ENCODE assay signal across 8 mouse cellular contexts in the genomic region with DNA sequence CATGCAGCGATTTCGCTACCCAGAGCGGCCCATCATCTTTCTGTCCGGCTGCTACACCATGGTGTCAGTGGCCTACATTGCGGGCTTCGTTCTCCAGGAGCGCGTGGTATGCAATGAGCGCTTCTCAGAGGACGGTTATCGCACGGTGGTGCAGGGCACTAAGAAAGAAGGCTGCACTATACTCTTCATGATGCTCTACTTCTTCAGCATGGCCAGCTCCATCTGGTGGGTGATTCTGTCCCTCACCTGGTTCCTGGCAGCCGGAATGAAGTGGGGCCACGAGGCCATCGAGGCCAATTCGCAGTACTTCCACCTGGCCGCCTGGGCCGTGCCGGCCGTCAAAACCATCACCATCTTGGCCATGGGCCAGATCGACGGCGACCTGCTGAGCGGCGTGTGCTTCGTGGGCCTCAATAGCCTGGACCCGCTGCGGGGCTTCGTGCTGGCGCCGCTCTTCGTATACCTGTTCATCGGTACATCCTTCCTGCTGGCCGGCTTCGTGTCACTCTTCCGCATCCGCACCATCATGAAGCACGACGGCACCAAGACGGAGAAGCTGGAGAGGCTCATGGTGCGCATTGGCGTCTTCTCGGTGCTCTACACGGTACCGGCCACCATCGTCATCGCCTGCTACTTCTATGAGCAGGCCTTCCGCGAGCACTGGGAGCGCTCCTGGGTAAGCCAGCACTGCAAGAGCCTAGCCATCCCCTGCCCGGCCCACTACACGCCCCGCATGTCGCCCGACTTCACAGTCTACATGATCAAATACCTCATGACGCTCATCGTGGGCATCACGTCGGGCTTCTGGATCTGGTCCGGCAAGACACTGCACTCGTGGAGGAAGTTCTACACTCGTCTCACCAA. TPM values are rescaled to one million over a fixed set of nuclear protein-coding genes. Genes with fewer than 3 reads are reported as not detected.
DNase-seq lines count a peak whose midpoint lies in the region; ATAC-seq and TF ChIP-seq lines count a peak whose summit lies in the region.

No protein-coding gene starts in this region.

- WGBS in kidney, embryonic 14.5 days: under 1% methylated on average over 62 of the region's 62 CpGs
- 2% methylated on average over 62 of the region's 62 CpGs for WGBS in heart, embryonic 16.5 days
- under 1% methylated on average over 62 of the region's 62 CpGs for WGBS in limb, embryonic 15.5 days
- under 1% methylated on average over 62 of the region's 62 CpGs for WGBS in neural tube, embryonic 12.5 days

- H3K27me3 ChIP-seq in kidney, embryonic 14.5 days (ENCODE audit: control insufficient read depth, insufficient read depth, low read length): peaks cover 8% of the 10 kb centered on the region; the same call in 1 of the 2 replicates
- H3K27me3 ChIP-seq in heart, embryonic 16.5 days (ENCODE audit: control insufficient read depth, insufficient read depth, low read length): no peaks in the 10 kb centered on the region
- no peaks in the 10 kb centered on the region for H3K27me3 ChIP-seq in limb, embryonic 15.5 days
- no peaks in the 10 kb centered on the region for H3K27me3 ChIP-seq in neural tube, embryonic 12.5 days (replicated peaks)

- no peak for DNase-seq in kidney, adult 11 months
- no peak for DNase-seq in frontal cortex, adult 2 months (ENCODE audit: extremely low spot score in 1 of 2, low spot score in 1 of 2)

- peak overlapping the region; percentile 90 for H3K4me3 ChIP-seq in kidney, embryonic 14.5 days (ENCODE audit: low read length)
- peak overlapping the region; percentile 64 for H3K4me3 ChIP-seq in cortical plate, adult 2 months (ENCODE audit: insufficient read depth, low read length)
- peak overlapping the region; percentile 62 for H3K4me3 ChIP-seq in heart, embryonic 16.5 days (ENCODE audit: low read length)
- H3K4me3 ChIP-seq in limb, embryonic 15.5 days: peak overlapping the region; percentile 84
- peak overlapping the region; percentile 90 for H3K4me3 ChIP-seq in neural tube, embryonic 12.5 days

- ATAC-seq in kidney, embryonic 14.5 days (ENCODE audit: low FRiP score, low TSS enrichment): no peak
- no peak for ATAC-seq in heart, embryonic 16.5 days (replicated peaks; ENCODE audit: extremely low read depth, insufficient read depth, low FRiP score)
- no peak for ATAC-seq in limb, embryonic 15.5 days (ENCODE audit: insufficient number of reproducible peaks, low FRiP score, low TSS enrichment, low read depth)
- no peak for ATAC-seq in neural tube, embryonic 12.5 days (ENCODE audit: low FRiP score, low read depth)
- no peak for ATAC-seq in activated CD4-positive, CD25-positive, alpha-beta regulatory T cell, adult 4 months

- no peak for TF ChIP-seq POLR2A in cortical plate, adult 2 months (IDR thresholded peaks at IDR 0.05; ENCODE audit: extremely low read depth, insufficient read depth, low read length)

- H3K27ac ChIP-seq in kidney, embryonic 14.5 days (ENCODE audit: low read depth, low read length): peak overlapping the region; percentile 99
- H3K27ac ChIP-seq in cortical plate, adult 2 months (ENCODE audit: insufficient read depth, low read length): no peak overlapping the region
- H3K27ac ChIP-seq in heart, embryonic 16.5 days (ENCODE audit: low read length): peak overlapping the region; percentile 94
- H3K27ac ChIP-seq in limb, embryonic 15.5 days: peak overlapping the region; percentile 99
- peak overlapping the region; percentile 96; the same call in 1 of the 2 replicates for H3K27ac ChIP-seq in neural tube, embryonic 12.5 days

- H3K36me3 ChIP-seq in kidney, embryonic 14.5 days (ENCODE audit: control insufficient read depth, insufficient read depth, low read length): no peaks in the 10 kb centered on the region; the same call in 1 of the 2 replicates
- H3K36me3 ChIP-seq in heart, embryonic 16.5 days (ENCODE audit: control insufficient read depth, insufficient read depth): no peaks in the 10 kb centered on the region
- no peaks in the 10 kb centered on the region for H3K36me3 ChIP-seq in limb, embryonic 15.5 days
- no peaks in the 10 kb centered on the region for H3K36me3 ChIP-seq in neural tube, embryonic 12.5 days

- no peaks in the 10 kb centered on the region for H3K9me3 ChIP-seq in kidney, embryonic 14.5 days (ENCODE audit: control insufficient read depth, low read length)
- H3K9me3 ChIP-seq in heart, embryonic 16.5 days (replicated peaks; ENCODE audit: control insufficient read depth, low read length): no peaks in the 10 kb centered on the region
- H3K9me3 ChIP-seq in limb, embryonic 15.5 days: no peaks in the 10 kb centered on the region
- no peaks in the 10 kb centered on the region for H3K9me3 ChIP-seq in neural tube, embryonic 12.5 days

- H3K4me2 ChIP-seq in kidney, embryonic 14.5 days (replicated peaks; ENCODE audit: low read depth, low read length): peak overlapping the region; percentile 71
- H3K4me2 ChIP-seq in heart, embryonic 16.5 days (ENCODE audit: low read depth, low read length): peak overlapping the region; percentile 78
- peak overlapping the region; percentile 63 for H3K4me2 ChIP-seq in limb, embryonic 15.5 days
- peak overlapping the region; percentile 88 for H3K4me2 ChIP-seq in neural tube, embryonic 12.5 days (replicated peaks)

- peak overlapping the region; percentile 96 for H3K9ac ChIP-seq in kidney, embryonic 14.5 days (ENCODE audit: low read depth, low read length)
- H3K9ac ChIP-seq in heart, embryonic 16.5 days (ENCODE audit: low read length): peak overlapping the region; percentile 80
- peak overlapping the region; percentile 94 for H3K9ac ChIP-seq in limb, embryonic 15.5 days
- peak overlapping the region; percentile 97 for H3K9ac ChIP-seq in neural tube, embryonic 12.5 days

- H3K4me1 ChIP-seq in kidney, embryonic 14.5 days (ENCODE audit: control insufficient read depth, insufficient read depth, low read length): peaks cover 38% of the 10 kb centered on the region
- H3K4me1 ChIP-seq in cortical plate, adult 2 months (ENCODE audit: control insufficient read depth, insufficient read depth, low read length): no peaks in the 10 kb centered on the region
- H3K4me1 ChIP-seq in heart, embryonic 16.5 days (ENCODE audit: control insufficient read depth, insufficient read depth, low read length): peaks cover 23% of the 10 kb centered on the region
- peaks cover 39% of the 10 kb centered on the region for H3K4me1 ChIP-seq in limb, embryonic 15.5 days
- peaks cover 48% of the 10 kb centered on the region for H3K4me1 ChIP-seq in neural tube, embryonic 12.5 days

- TF ChIP-seq CTCF in cortical plate, adult 2 months (IDR thresholded peaks at IDR 0.05; ENCODE audit: extremely low read depth, insufficient read depth, low read length): no peak

RNA-seq across cellular contexts. Expression of a gene that starts 1.6 kb away (rescaled TPM):
- 41.7 and 49.7 TPM in 2 replicates for polyA plus RNA-seq in kidney, embryonic 14.5 days (2014; fragmentation: Nextera tagmentation; extraction: Ambion mirVana)
- 11.4 and 11.8 TPM in 2 replicates for polyA plus RNA-seq in cortical plate, adult 2 months (2012; rRNA removed)
- 12.4 and 15.6 TPM in 2 replicates for polyA plus RNA-seq in heart, embryonic 16.5 days (2015; fragmentation: Nextera tagmentation; extraction: Ambion mirVana)
- polyA plus RNA-seq in limb, embryonic 15.5 days (2015; fragmentation: Nextera tagmentation; extraction: Ambion mirVana): 41.0 and 48.5 TPM in 2 replicates
- polyA plus RNA-seq in neural tube, embryonic 12.5 days (2016; fragmentation: Nextera tagmentation; extraction: Ambion mirVana): 38.2 and 44.0 TPM in 2 replicates
- polyA plus RNA-seq in frontal cortex, adult 2 months (2012; rRNA removed): 12.1 and 13.3 TPM in 2 replicates
- polyA plus RNA-seq in activated CD4-positive, CD25-positive, alpha-beta regulatory T cell, adult 4 months (2017; shearing (Covaris generic)): not detected

RNA-seq across cellular contexts. Expression of a gene that starts 26.5 kb away (rescaled TPM):
- 5.7 and 8.3 TPM in 2 replicates for polyA plus RNA-seq in kidney, embryonic 14.5 days (2014; fragmentation: Nextera tagmentation; extraction: Ambion mirVana)
- 8.0 and 8.2 TPM in 2 replicates for polyA plus RNA-seq in cortical plate, adult 2 months (2012; rRNA removed)
- 9.5 and 13.6 TPM in 2 replicates for polyA plus RNA-seq in heart, embryonic 16.5 days (2015; fragmentation: Nextera tagmentation; extraction: Ambion mirVana)
- 10.7 and 11.3 TPM in 2 replicates for polyA plus RNA-seq in limb, embryonic 15.5 days (2015; fragmentation: Nextera tagmentation; extraction: Ambion mirVana)
- 5.7 and 7.3 TPM in 2 replicates for polyA plus RNA-seq in neural tube, embryonic 12.5 days (2016; fragmentation: Nextera tagmentation; extraction: Ambion mirVana)
- 6.2 and 6.6 TPM in 2 replicates for polyA plus RNA-seq in frontal cortex, adult 2 months (2012; rRNA removed)
- polyA plus RNA-seq in activated CD4-positive, CD25-positive, alpha-beta regulatory T cell, adult 4 months (2017; shearing (Covaris generic)): not detected

RNA-seq across cellular contexts. Expression of a gene that starts 49.6 kb away (rescaled TPM):
- 37.3 and 60.6 TPM in 2 replicates for polyA plus RNA-seq in kidney, embryonic 14.5 days (2014; fragmentation: Nextera tagmentation; extraction: Ambion mirVana)
- 62.0 and 62.3 TPM in 2 replicates for polyA plus RNA-seq in cortical plate, adult 2 months (2012; rRNA removed)
- 33.9 and 39.2 TPM in 2 replicates for polyA plus RNA-seq in heart, embryonic 16.5 days (2015; fragmentation: Nextera tagmentation; extraction: Ambion mirVana)
- 46.2 and 56.5 TPM in 2 replicates for polyA plus RNA-seq in limb, embryonic 15.5 days (2015; fragmentation: Nextera tagmentation; extraction: Ambion mirVana)
- 69.0 and 71.0 TPM in 2 replicates for polyA plus RNA-seq in neural tube, embryonic 12.5 days (2016; fragmentation: Nextera tagmentation; extraction: Ambion mirVana)
- 56.2 and 61.7 TPM in 2 replicates for polyA plus RNA-seq in frontal cortex, adult 2 months (2012; rRNA removed)
- polyA plus RNA-seq in activated CD4-positive, CD25-positive, alpha-beta regulatory T cell, adult 4 months (2017; shearing (Covaris generic)): 10 to 100 TPM; 54.2 to 55.9 TPM

RNA-seq across cellular contexts. Expression of a gene that starts 57.7 kb away (rescaled TPM):
- polyA plus RNA-seq in kidney, embryonic 14.5 days (2014; fragmentation: Nextera tagmentation; extraction: Ambion mirVana): 0.40 and 1.4 TPM in 2 replicates
- polyA plus RNA-seq in cortical plate, adult 2 months (2012; rRNA removed): not detected in 2 replicates
- polyA plus RNA-seq in heart, embryonic 16.5 days (2015; fragmentation: Nextera tagmentation; extraction: Ambion mirVana): 0.28 and 0.40 TPM in 2 replicates
- polyA plus RNA-seq in limb, embryonic 15.5 days (2015; fragmentation: Nextera tagmentation; extraction: Ambion mirVana): 0.81 and 0.90 TPM in 2 replicates
- 0.58 and 0.60 TPM in 2 replicates for polyA plus RNA-seq in neural tube, embryonic 12.5 days (2016; fragmentation: Nextera tagmentation; extraction: Ambion mirVana)
- 0.02 TPM in 1 of 2 replicates, not detected in the other for polyA plus RNA-seq in frontal cortex, adult 2 months (2012; rRNA removed)
- not detected for polyA plus RNA-seq in activated CD4-positive, CD25-positive, alpha-beta regulatory T cell, adult 4 months (2017; shearing (Covaris generic))

Comparison
In these comparisons a context has a peak if more than half of its experiments do, and no peak if none do; other contexts are left out.
1. RNA of a gene that starts 1.6 kb away (polyA plus RNA-seq): 41.0 to 48.5 TPM in limb, embryonic 15.5 days, 41.7 to 49.7 TPM in kidney, embryonic 14.5 days, 38.2 to 44.0 TPM in neural tube, embryonic 12.5 days, 12.1 to 13.3 TPM in frontal cortex, adult 2 months, 12.4 to 15.6 TPM in heart, embryonic 16.5 days and 11.4 to 11.8 TPM in cortical plate, adult 2 months; not detected in activated CD4-positive, CD25-positive, alpha-beta regulatory T cell, adult 4 months; every median in the first group is over 10 times any median in the second.
2. Peak in every context shown above with its lines, with median percentiles within 50 percentile points of each other: H3K4me2 ChIP-seq, H3K4me3 ChIP-seq and H3K9ac ChIP-seq.